Mouse (Mus musculus) megakaryocyte, embryonic 14.5 days (primary cell): Measurements from ENCODE around the gene Mov10l1. TPM values are rescaled to one million over a fixed set of nuclear protein-coding genes. Genes with fewer than 3 reads are reported as not detected.

Experiments
- H3K27me3 ChIP-seq: replicated peaks from 2 replicates; pipeline ENCODE3; 2012; ENCODE audit warnings: inconsistent platforms
- H3K36me3 ChIP-seq: replicated peaks from 2 replicates; pipeline ENCODE3; 2012; ENCODE audit warnings: low read length, inconsistent platforms, mixed read lengths
- H3K4me1 ChIP-seq: 2 replicates; pipeline ENCODE4 v1.6.1; 2012; ENCODE audit warnings: inconsistent platforms
- H3K4me3 ChIP-seq: replicated peaks from 2 replicates; pipeline ENCODE3; 2012; ENCODE audit warnings: moderate library complexity, mild to moderate bottlenecking, inconsistent platforms
- H3K9me3 ChIP-seq: 2 replicates; pipeline ENCODE4 v1.6.1; 2012; ENCODE audit warnings: inconsistent platforms
- FLI1 ChIP-seq: IDR thresholded peaks from 2 replicates; pipeline ENCODE4 v1.6.1; 2012; ENCODE audit warnings: low read length, inconsistent platforms, mixed read lengths
- GATA1 ChIP-seq: IDR thresholded peaks from 3 replicates; pipeline ENCODE4 v1.6.1; 2012; ENCODE audit warnings: mixed read lengths, low read length, inconsistent platforms, borderline replicate concordance
- polyA plus RNA-seq: library from polyadenylated mRNA; stranded (reverse); fragments of >175 nt; gene quantifications from 2 replicates; pipeline ENCODE4 v1.2.3, GENCODE M21; 2012; ENCODE audit warnings: low replicate concordance; ENCODE audit not compliant: insufficient read depth

Mov10l1 gene
- polyA plus RNA-seq, 1 experiment = 0.21 TPM

DNA sequence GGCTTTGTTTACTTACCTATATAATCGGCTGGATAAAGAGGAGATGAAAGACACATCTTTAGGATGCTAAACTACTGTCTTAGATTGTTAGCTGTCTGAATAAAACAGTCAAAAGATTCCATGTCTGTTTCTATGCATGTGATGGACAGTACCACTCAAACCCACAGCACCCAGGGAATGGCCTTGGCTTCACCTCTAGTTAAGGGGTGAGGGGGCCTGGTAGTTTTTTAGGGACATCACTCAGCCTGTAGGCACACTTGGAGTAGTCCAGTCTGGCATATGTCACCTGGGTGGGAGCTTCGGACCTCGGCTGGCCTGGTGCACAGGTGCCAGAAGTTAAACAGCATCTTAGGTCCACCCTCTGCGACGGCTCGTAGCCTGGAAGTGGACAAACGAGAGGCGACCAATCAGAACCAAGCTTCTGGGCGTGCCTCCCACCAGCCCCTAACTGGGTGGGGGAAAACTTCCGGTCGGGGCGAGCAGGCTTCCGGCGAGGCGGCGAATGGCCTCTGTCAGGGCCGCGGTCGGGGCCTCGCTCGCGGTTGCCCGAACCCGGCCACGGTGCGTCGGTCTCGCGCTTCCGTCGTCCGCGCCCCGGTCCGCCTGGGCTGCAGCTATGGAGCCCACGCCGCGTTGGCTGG lies 106.0 kb downstream of the Mov10l1 start, which contains the start of gene Selenoo:
Selenoo (plus strand) TSS at position 478 of the 641 bp plus-strand sequence.
- Histone ChIP-seq H3K27me3 (no peaks in the 10 kb centered on the region), H3K9me3 (no peaks in the 10 kb centered on the region), H3K36me3 (peaks cover 66% of the 10 kb centered on the region), H3K4me1 (peaks cover 55% of the 10 kb centered on the region), H3K4me3 (peak within 1 kb of the TSS; percentile 96)
- no peak for TF ChIP-seq GATA1
- TF ChIP-seq FLI1 = peak; percentile 83

DNA sequence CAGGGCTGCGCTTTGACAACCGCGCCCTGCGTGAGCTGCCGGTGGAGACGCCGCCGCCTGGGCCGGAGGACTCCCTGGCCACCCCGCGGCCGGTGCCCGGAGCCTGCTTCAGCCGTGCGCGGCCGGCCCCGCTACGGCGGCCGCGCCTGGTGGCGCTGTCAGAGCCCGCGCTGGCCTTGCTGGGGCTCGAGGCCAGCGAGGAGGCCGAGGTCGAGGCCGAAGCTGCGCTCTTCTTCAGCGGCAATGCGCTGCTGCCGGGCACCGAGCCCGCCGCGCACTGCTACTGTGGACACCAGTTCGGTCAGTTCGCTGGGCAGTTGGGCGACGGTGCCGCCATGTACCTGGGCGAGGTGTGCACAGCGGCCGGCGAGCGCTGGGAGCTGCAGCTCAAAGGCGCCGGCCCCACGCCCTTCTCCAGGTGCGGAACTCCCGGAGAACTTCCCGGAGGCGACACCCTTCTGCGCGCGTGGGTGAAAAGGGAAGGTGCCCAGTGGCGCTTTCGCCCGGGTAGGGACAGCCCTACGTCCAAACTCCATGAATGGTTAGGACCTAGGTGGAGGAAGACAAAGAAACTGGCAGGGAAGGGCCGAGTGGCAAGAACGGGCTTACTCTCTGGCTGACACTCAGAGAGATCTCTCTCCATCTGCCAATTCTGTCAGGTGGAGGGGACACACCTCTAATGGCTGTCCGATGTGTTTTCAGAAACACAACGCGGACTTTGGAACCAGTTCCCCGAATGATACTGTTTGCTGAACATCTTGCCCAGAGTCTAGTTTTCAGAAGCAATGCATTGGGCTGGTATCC lies 106.7 kb downstream of the Mov10l1 start:
- H3K36me3 ChIP-seq = peaks cover 66% of the 10 kb centered on the region

DNA sequence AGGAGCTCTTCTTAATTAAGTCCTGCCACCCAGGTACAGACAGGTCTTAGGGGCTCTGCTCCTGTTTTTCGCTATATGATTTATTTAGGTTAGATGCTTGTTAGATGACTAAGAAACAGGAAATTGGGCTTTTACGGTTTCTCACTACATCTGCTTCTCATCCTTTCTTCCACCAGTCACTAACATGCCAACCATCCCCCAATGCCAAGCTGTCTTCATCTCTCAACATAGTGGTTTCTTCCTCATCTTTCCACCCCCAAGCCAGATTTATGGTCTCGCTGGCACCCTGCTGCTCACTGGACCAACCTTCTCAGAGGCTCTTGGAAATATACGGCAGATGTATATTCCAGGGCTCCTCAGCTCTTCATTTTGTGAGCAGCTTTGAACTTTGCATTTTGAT lies 108.0 kb downstream of the Mov10l1 start:
- Histone ChIP-seq H3K4me1 (peaks cover 44% of the 10 kb centered on the region), H3K36me3 (peaks cover 66% of the 10 kb centered on the region), H3K4me3 (no peak overlapping the region), H3K9me3 (no peaks in the 10 kb centered on the region), H3K27me3 (no peaks in the 10 kb centered on the region)
- TF ChIP-seq GATA1 = no peak
- TF ChIP-seq FLI1 = no peak

More for the DNA sequence above, 106.7 kb downstream of the Mov10l1 start:
- Histone ChIP-seq H3K27me3 (no peaks in the 10 kb centered on the region), H3K4me3 (peak overlapping the region; percentile 96), H3K9me3 (no peaks in the 10 kb centered on the region), H3K4me1 (peaks cover 50% of the 10 kb centered on the region)
- TF ChIP-seq GATA1 (no peak), FLI1 (no peak)

DNA sequence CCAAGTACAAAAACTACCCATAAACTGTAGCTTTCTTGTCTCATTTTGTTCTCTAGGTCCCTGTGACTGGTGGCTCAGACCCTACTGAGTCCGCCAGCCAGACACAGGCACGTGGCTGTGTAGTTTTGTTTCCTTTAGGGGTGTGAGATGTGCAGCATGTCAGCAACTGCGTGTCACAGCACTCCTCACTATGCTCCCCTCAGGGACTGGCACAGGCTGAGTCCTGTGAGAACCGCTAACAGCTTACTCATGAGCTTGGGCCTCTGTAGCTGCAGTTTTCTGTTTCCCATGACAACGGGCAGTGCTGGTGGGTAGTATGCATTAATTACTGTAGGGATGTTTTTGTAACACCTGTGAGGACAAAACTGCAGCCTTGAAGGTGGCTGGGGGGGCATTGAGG lies 109.5 kb downstream of the Mov10l1 start:
- H3K4me3 ChIP-seq = no peak overlapping the region
- TF ChIP-seq FLI1 = no peak
- TF ChIP-seq GATA1 = no peak
- H3K27me3 ChIP-seq = no peaks in the 10 kb centered on the region
- peaks cover 38% of the 10 kb centered on the region for H3K4me1 ChIP-seq
- H3K9me3 ChIP-seq = no peaks in the 10 kb centered on the region
- peaks cover 66% of the 10 kb centered on the region for H3K36me3 ChIP-seq

DNA sequence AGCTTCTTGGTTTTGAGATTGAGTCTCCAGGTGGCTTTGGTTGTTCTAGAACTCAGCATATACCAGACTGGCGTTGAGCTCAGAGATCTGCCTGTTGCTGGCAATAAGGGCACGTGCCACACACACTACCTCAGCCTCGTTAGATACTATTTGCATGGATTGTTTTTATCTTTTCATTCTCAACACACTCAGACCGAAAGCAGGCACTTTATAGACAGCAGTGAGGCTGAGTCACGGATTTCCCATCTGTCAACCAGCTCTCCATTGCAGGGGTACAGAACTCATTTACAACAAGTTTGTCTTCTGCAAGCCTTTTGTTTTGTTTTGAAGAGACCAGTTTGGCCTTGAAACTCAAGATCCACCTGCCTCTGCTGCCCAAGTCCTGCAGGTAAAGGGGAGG lies 114.7 kb downstream of the Mov10l1 start:
- Histone ChIP-seq H3K4me1 (peaks cover 10% of the 10 kb centered on the region; the same call in 1 of the 2 replicates), H3K9me3 (no peaks in the 10 kb centered on the region), H3K27me3 (no peaks in the 10 kb centered on the region), H3K36me3 (peaks cover 100% of the 10 kb centered on the region), H3K4me3 (no peak overlapping the region)
- TF ChIP-seq GATA1 (no peak), FLI1 (no peak)

DNA sequence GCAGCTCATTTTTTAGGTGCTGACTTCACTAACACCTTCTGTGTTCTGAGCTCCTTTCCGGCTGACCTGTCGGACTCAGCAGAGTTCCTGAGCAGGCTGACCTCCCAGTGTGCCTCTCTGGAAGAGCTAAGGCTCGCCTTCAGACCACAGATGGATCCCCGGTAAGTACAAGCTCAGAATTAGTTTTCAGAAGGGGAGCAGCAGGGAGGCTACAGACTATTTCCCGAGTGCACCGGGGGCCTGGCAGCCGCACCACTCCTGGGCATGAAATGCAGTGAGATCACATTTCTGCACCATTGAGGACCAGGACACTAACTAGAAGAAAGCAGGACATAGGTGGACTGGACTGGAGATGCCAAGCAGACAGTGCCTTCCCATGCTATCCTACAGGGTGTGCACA lies 115.9 kb downstream of the Mov10l1 start:
- H3K4me1 ChIP-seq = peaks cover 10% of the 10 kb centered on the region; the same call in 1 of the 2 replicates
- H3K9me3 ChIP-seq = no peaks in the 10 kb centered on the region
- H3K27me3 ChIP-seq = no peaks in the 10 kb centered on the region
- H3K4me3 ChIP-seq = no peak overlapping the region
- H3K36me3 ChIP-seq = peaks cover 100% of the 10 kb centered on the region
- no peak for TF ChIP-seq FLI1
- TF ChIP-seq GATA1 = no peak

DNA sequence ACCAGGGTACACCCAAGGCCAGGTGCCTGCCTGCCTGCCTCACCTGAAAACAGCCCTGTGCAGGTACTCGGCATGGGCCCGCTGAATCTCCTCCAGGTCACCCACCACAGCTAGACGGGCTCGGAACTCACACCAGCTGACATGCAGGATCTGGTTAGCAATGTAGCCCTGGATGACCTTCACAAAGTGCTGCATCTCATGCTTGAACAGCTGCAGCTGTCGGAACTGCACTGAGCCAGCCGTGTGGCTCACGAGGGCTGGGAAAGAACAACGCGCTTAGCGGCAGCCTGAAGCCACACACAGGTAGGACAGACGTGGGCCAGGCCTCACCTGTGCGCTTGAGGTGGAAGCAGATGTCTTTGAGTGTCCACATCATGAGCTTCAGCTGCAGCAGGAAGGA lies 118.1 kb downstream of the Mov10l1 start:
- TF ChIP-seq GATA1 (no peak), FLI1 (no peak)
- Histone ChIP-seq H3K4me3 (no peak overlapping the region), H3K9me3 (no peaks in the 10 kb centered on the region), H3K27me3 (no peaks in the 10 kb centered on the region), H3K4me1 (peaks cover 6% of the 10 kb centered on the region), H3K36me3 (peaks cover 100% of the 10 kb centered on the region)

DNA sequence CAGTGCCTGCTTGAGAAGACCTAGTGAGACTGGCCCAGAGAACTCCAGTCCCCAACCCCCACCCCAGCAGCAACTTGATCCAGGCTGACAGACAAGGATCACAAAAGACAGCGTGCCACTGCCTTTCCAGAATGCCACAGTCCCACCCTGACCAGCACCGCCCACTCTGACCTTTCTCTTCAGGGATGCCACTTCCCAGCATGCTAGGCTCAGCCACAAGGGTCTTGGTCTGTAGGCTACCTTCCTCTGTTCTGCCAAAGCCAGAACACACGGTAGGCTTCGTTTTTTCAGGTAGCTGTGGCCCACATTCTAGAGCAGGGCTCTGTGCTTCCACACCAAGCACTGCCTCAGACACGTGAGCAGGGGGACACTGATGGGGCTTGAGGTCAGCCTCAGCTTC lies 119.9 kb downstream of the Mov10l1 start:
- no peak overlapping the region for H3K4me3 ChIP-seq
- peaks cover 24% of the 10 kb centered on the region for H3K4me1 ChIP-seq
- H3K27me3 ChIP-seq = no peaks in the 10 kb centered on the region
- H3K9me3 ChIP-seq = no peaks in the 10 kb centered on the region
- peaks cover 100% of the 10 kb centered on the region for H3K36me3 ChIP-seq
- TF ChIP-seq FLI1 (no peak), GATA1 (no peak)

DNA sequence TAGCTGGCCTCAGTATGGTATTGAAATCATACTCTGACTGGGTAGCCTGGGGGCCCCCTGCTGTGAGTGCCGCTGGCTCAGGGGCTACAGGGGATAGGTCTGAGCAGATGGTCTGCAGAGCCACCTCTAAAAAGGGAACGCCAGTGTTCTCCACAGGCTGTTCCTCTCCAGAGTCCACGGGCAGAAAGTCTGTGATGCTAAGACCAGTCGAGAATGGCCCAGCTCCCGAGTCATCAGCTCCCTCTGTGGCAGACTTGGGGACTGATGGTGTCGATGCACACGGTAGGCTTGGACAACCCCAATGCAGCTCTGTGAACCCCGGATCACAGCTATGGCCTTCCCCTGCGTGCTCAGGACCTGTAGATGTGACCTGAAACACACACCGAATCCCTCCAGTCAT lies 121.2 kb downstream of the Mov10l1 start:
- no peaks in the 10 kb centered on the region for H3K9me3 ChIP-seq
- H3K27me3 ChIP-seq = no peaks in the 10 kb centered on the region
- no peak overlapping the region for H3K4me3 ChIP-seq
- TF ChIP-seq GATA1 = no peak
- no peak for TF ChIP-seq FLI1
- peaks cover 27% of the 10 kb centered on the region for H3K4me1 ChIP-seq
- H3K36me3 ChIP-seq = peaks cover 100% of the 10 kb centered on the region

DNA sequence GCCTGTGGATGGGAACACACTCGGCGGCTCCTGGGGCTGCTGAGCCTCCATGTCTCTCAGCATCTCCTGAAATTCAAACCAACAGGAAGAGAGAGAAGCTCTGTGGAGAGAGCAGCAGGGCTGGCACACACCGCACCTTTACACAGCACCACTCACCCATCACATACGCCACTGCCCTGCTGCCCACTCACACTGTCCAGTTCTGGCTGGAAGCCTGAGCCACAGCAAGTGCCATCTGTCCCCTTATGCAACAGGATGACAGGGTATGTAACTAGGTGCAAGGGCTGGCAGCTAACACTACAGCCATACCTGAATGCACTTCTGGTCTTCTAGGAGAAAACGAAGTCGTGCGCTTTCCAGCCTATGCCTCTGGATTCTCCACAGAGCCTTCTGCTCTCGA lies 121.7 kb downstream of the Mov10l1 start:
- Histone ChIP-seq H3K36me3 (peaks cover 100% of the 10 kb centered on the region), H3K27me3 (no peaks in the 10 kb centered on the region), H3K4me1 (peaks cover 27% of the 10 kb centered on the region), H3K9me3 (no peaks in the 10 kb centered on the region), H3K4me3 (no peak overlapping the region)
- no peak for TF ChIP-seq FLI1
- no peak for TF ChIP-seq GATA1

Other genes starting within 250 kb of the Mov10l1 start
- 5.6 and 17.6 TPM in 2 replicates for gene Brd1, start 248.7 kb upstream of the Mov10l1 start, polyA plus RNA-seq
- 1.4 and 2.1 TPM in 2 replicates for gene Zbed4, start 231.2 kb upstream of the Mov10l1 start, polyA plus RNA-seq
- gene Alg12, start 163.6 kb upstream of the Mov10l1 start, polyA plus RNA-seq = 1.6 and 6.8 TPM in 2 replicates
- gene Creld2, start 163.3 kb upstream of the Mov10l1 start, polyA plus RNA-seq = 18.5 and 51.3 TPM in 2 replicates
- 14.1 and 18.1 TPM in 2 replicates for gene Pim3, start 120.7 kb upstream of the Mov10l1 start, polyA plus RNA-seq
- not detected in 2 replicates for gene Ttll8, start 28.5 kb upstream of the Mov10l1 start, polyA plus RNA-seq
- gene Mlc1, start 3.9 kb upstream of the Mov10l1 start, polyA plus RNA-seq = not detected in 2 replicates
- not detected in 2 replicates for gene Panx2, start 76.8 kb downstream of the Mov10l1 start, polyA plus RNA-seq
- 86.4 and 115 TPM in 2 replicates for gene Trabd, start 92.2 kb downstream of the Mov10l1 start, polyA plus RNA-seq
- 3.7 and 8.9 TPM in 2 replicates for gene Selenoo, start 106.2 kb downstream of the Mov10l1 start, polyA plus RNA-seq
- gene Tubgcp6, start 140.2 kb downstream of the Mov10l1 start, polyA plus RNA-seq = 12.5 and 18.5 TPM in 2 replicates
- 3.8 and 7.9 TPM in 2 replicates for gene Hdac10, start 145.8 kb downstream of the Mov10l1 start, polyA plus RNA-seq
- not detected in 2 replicates for gene Mapk12, start 157.8 kb downstream of the Mov10l1 start, polyA plus RNA-seq
- 0.29 TPM in 1 of 2 replicates, not detected in the other for gene Mapk11, start 166.7 kb downstream of the Mov10l1 start, polyA plus RNA-seq
- gene Plxnb2, start 197.9 kb downstream of the Mov10l1 start, polyA plus RNA-seq = 71.6 and 100 TPM in 2 replicates
- gene Dennd6b, start 213.6 kb downstream of the Mov10l1 start, polyA plus RNA-seq = 3.6 and 10.0 TPM in 2 replicates
- 20.7 and 31.2 TPM in 2 replicates for gene Ppp6r2, start 228.6 kb downstream of the Mov10l1 start, polyA plus RNA-seq